Mouse (Mus musculus) mouse embryonic stem cell (cell line): ENCODE results near the gene Zbtb41.

Experiments
- in situ Hi-C, 2 experiments: fragments of 300-500 bp; cut with MboI; formaldehyde crosslinking; loops; 1 replicate in 1 of 2; 3 replicates in 1 of 2; pipeline ENCODE4 v1.14.3; 2019 to 2020; ENCODE audit warnings: low sequenced_read_pairs in 2 of 2, low pct_unique_long_range_greater_than_20kb in 1 of 2, mixed read lengths in 1 of 2; ENCODE audit not compliant: unreplicated experiment in 1 of 2

Gene Zbtb41

DNA sequence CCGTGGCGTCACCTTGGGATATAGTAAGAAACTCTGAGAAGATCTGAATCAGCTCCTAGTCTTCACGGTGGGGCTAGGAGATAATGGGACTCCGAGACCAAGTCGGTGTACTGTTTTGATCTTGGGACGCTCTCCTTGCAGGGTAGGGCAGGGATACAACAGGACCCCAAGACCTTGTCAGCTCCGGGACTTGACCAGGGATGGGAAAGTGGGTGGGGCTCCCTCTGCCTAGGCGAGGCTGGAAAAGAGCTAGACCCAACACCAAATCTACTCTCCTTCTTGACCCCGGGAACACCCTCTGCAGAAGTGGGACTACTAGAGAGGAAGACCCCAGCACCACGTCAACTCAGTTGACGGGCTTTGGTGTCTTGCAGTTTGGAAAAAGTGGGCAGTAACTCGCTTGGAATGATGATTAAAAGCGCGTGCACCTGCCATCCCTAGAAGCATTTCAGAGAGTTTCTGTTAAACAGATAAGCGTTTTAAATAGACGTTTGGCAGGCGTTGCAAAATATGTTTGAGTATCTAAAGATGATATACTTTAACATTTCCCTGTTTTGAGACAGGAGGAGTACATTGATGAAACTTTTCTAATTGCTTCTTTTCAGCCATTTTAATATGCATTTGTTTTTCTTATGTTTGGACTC, 33.3 kb downstream of the Zbtb41 start:
- in situ Hi-C loops = no loop called here

DNA sequence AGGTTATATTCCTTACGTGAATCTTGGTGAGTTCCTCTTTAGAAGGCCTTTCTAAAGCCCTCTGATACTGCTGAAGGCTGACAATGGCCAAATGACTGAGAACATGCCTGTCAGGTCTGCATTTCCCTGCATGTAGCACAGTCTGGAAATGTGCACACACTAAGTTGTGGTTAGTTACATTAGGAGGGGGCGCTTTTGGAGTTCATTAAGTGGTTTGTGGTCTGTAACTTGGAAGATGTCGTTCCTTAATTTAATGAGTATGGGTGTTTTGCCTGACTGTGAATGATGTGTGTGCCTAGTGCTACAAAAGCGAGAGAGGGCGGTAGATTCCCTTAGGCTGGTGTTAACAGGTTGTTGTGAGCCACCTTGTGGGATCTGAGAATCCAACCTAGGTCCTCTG, 38.7 kb downstream of the Zbtb41 start:
- in situ Hi-C loops = no loop called here

DNA sequence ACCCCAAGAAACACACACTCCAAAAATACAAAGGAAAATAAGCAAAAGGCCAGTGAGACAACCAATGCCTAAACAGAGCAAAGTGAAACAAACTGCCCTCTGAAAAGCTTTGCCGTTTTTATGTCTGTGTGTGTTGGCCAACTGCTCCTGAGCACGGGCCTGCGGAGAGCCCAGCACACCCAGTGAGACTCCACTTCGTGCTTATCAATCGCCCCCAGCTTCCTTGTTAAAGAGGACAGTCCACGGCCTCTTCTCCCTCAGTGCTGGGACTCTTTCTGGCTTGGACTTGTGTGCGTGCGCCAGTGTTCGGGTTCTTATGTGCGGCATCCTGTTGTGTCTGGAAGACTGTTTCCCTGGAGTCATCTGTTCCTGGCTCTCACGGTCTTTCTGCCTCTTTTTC, 43.8 kb downstream of the Zbtb41 start:
- in situ Hi-C loops = no loop called here

DNA sequence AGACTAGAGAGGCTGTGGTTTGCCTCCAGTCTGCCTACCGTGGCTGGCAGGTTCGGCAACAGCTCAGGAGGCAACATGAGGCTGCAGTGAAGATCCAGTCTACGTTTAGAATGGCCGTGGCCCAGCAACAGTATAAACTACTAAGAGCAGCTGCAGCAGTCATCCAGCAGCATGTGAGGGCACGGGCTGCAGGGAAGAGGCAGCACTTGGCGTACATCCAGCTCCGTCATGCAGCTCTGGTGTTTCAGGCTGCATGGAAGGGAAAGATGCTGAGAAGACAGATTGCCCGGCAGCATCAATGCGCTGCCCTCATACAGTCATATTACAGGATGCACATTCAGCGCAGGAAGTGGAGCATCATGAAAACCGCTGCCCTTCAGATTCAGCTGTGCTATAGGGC, 56.8 kb downstream of the Zbtb41 start:
- in situ Hi-C loops = no loop called here

- in situ Hi-C loops = no loop called here
These were observed 58.2 kb downstream of the Zbtb41 start for GRCm38 (mm10) chr1:139480246-139480645.

DNA sequence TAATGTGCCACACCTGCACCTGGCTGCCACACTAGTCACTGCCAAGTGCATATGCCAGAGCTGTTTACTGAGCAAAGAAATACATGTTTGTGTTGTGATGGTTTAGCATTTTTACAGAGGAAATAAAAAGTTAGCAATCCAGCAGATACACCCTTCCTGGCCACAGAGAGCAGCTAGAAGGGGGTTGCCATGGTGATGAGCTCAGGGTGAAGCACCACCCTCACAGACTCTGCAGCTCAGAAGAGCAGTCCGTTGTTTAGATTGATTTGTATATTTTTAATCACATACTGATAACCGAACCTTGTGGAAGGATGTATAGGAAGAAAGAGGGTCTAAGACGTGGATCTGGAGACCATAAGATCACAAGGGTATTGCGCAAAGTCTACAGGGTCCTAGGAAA, 59.1 kb downstream of the Zbtb41 start:
- in situ Hi-C loops = no loop called here

DNA sequence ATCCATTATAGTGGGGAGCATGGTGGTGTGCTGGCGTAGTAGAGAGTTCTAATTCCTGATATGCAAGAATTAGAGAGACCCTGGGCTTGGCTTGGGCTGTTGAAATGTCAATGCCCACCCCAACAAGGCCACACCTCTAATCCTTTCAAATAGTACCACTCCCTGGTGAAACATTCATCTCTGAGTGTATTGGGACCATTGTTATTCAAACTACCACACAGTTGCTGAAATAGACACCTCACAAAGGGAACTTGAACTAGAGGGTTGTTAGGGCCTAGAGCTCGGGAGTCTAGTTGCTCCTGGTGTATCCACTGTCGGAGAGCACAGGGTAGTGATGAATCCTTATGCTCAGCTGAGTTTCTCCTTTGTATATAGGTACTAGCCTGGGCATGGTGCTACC, 72.5 kb downstream of the Zbtb41 start:
- in situ Hi-C loops = no loop called here

DNA sequence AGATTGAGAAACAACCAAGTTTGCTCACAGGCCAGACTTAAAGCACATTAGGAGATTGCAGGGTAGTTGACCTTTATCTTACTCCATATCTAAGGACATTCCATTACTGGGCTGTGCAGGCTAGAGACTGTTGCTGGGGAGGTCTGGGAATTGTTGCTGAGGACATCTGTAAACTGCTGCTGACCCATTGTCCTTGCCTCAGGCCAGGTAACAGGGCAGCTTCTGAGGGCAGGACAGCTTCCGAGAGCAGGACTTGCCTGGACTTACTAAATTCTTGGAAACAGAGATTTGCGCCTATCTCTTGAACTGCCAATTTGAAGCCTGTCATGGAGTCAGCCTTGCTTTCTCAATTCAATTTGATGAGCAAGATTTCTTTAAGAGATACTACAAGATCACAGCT, 73.3 kb downstream of the Zbtb41 start:
- in situ Hi-C loops = no loop called here

DNA sequence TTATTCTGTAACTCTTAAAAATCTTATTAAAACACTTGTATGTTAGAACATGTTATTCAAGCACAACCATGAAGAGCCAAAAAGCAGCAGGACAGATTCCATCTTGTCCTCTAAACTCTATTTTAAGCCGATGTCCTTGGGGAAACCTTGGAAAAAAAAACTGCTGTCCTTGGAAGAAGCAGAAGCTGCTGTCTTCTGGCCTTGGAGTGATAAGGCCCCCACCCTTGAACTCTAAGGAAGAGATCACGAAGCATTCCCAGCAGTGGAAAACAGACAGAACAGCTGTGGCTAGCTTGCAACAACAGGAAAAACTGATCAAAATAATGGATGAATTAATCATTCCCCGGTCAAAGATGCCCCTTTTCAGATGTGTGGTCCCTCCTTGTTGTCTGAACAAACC, 74.1 kb downstream of the Zbtb41 start:
- in situ Hi-C loops = no loop called here

- in situ Hi-C loops = no loop called here
These were observed 77.7 kb downstream of the Zbtb41 start for GRCm38 (mm10) chr1:139499751-139500150.

DNA sequence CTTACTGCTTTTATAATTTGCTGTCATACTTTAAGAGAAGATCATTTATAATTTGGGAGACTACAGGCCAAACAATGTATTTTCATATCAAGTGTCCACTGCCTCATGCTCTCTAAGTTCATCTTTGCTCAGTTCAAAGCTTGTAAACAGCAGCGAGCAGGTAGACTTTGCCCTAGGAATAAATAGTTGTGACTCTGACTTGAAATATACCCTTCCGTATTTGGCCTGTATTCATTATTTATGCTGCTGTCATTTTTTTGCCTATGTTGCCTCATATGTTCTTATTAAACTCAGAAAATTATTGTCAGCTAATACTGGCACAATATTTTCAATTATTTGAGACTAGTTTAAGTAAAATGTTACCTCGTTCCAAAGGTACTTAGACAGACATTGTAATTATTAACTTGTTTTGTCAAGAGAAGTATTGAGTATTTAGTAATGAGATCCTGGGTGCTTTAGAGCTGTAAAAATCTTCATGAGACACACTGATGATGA, 79.2 kb downstream of the Zbtb41 start, which contains the start of gene F13b:
Gene F13b (plus strand): TSS at position 445 of the 495 bp plus-strand sequence.
- in situ Hi-C loops = no loop called here
